Mouse (Mus musculus) midbrain, embryonic 14.5 days (tissue): ENCODE measurements around the gene Hoxb9. TPM values are rescaled to one million over a fixed set of nuclear protein-coding genes. Genes with fewer than 3 reads are reported as not detected.

Experiments used
- ATAC-seq: fragments of 200-750 bp; cut with Nextera tagmentation; 2 replicates; pipeline ENCODE4 v1.8.0; 2017; ENCODE audit warnings: moderate number of reproducible peaks, moderate library complexity; ENCODE audit not compliant: low FRiP score, low TSS enrichment
- DNase-seq: peaks from one replicate; pipeline ENCODE4 v3.0.0-alpha.2; 2015
- H3K27ac ChIP-seq: fragments of 300-500 bp; sonication (generic); replicated peaks from 2 replicates; pipeline ENCODE4 v1.5.1; 2014; ENCODE audit warnings: mild to moderate bottlenecking, low read depth, low read length, moderate library complexity
- H3K27me3 ChIP-seq: fragments of 300-500 bp; sonication (generic); 2 replicates; pipeline ENCODE4 v1.6.1; 2014; ENCODE audit warnings: low read length, control low read depth, mixed read lengths; ENCODE audit not compliant: control insufficient read depth, insufficient read depth
- H3K36me3 ChIP-seq: fragments of 300-500 bp; sonication (generic); 2 replicates; pipeline ENCODE4 v1.6.1; 2014; ENCODE audit warnings: low read length, control low read depth; ENCODE audit not compliant: control insufficient read depth, insufficient read depth
- H3K4me1 ChIP-seq: fragments of 300-500 bp; sonication (generic); 2 replicates; pipeline ENCODE4 v1.6.1; 2014; ENCODE audit warnings: mild to moderate bottlenecking, antibody characterized with exemption, low read length, control low read depth; ENCODE audit not compliant: control insufficient read depth, insufficient read depth
- H3K4me2 ChIP-seq: fragments of 300-500 bp; sonication (generic); 2 replicates; pipeline ENCODE4 v1.6.1; 2014; ENCODE audit warnings: mild to moderate bottlenecking, low read length, moderate library complexity
- H3K4me3 ChIP-seq: fragments of 300-500 bp; sonication (generic); replicated peaks from 2 replicates; pipeline ENCODE4 v1.5.1; 2014; ENCODE audit warnings: low read depth, low read length
- H3K9ac ChIP-seq: fragments of 300-500 bp; sonication (generic); replicated peaks from 2 replicates; pipeline ENCODE4 v1.6.1; 2014; ENCODE audit warnings: mild to moderate bottlenecking, low read length, moderate library complexity
- H3K9me3 ChIP-seq: fragments of 300-500 bp; sonication (generic); 2 replicates; pipeline ENCODE4 v1.6.1; 2016; ENCODE audit warnings: low read length, control low read depth, mixed read lengths; ENCODE audit not compliant: control insufficient read depth
- WGBS: fragments of 180-500 bp; shearing (Covaris S2); extraction: QIAGEN DNeasy Blood & Tissue Kit; methylation state at CpG from one replicate; pipeline ENCODE4 v1.1.7; 2014; 5-methylcytosine and 5-hydroxymethylcytosine counted together
- polyA plus RNA-seq: library from polyadenylated mRNA; unstranded; fragments of >200 nt; fragmentation: Nextera tagmentation; extraction: Ambion mirVana; gene quantifications from 2 replicates; pipeline ENCODE4 v1.2.1, GENCODE M21; 2014

The Hoxb9 gene
- polyA plus RNA-seq, 1 experiment from 2014 or later: not detected

DNA sequence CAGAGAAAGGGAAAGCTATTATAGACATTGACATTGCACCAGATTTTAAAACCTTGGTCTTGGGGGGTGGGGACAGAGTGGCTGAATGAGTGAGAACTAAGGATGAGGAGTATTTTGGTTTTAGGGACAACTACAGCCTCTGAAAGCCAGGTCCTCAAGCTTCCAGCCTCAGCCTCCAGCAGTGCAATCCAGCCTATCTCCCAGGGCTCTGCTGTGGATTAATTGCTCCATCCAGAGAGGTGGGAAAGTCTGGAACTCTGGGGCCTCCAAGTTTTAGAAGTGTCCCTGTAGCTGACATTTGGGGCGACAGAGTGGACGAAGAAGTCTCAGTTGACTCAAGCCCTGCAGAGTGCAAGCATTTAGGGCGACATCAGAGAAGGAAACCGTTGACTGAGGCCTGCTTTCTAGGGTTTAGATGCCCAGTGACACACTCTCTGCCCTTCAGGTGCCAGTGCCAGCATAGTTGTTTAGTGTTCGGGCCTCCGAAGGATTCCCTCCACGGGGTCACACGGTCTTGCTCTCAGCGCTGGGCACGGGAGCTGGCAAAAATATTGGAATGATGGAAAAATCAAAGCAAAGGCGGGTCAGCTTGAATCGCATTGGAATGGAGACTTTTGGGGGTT is 42.7 kb downstream of the Hoxb9 start:
- H3K4me3 ChIP-seq: no peak overlapping the region

DNA sequence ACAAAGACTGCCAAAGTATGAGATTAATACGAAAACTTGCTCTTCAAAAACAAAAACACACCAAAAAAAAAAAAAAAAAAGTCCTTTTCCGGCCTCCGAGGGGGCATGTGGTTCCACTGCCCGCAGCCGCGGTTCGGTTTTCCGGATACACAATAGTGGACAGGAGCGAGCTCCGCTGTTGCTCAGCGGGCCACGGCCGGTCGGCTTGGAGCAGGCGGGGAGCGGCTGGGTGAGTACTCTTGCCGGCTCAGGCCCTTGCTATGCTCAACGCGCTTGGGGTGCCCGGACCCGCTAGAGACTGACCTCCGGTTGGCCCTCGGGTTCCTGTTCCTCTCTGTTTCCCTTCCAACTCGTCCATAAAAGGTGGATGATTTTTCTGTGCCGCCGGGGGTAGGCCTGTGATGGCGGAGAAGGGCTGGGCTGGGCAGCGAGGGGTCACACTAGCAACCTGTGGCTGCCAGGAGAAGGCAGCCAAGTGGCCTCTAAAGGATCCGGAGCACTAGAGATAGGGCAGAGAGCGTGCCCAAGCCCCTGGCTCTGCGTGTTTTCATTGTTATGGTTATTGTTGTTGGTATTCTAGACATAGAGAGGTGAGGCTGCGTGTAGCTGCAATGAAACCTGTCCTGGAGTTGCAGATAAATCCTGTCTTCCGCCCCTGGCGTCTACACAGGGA is 43.5 kb downstream of the Hoxb9 start:
- H3K27me3 ChIP-seq: peaks cover 100% of the 10 kb centered on the region
- no peaks in the 10 kb centered on the region for H3K36me3 ChIP-seq
- H3K9me3 ChIP-seq: no peaks in the 10 kb centered on the region
- no peak overlapping the region for H3K27ac ChIP-seq
- DNase-seq (no peak), ATAC-seq (no peak)
- no peaks in the 10 kb centered on the region for H3K4me1 ChIP-seq
- under 1% methylated on average over 34 of the region's 34 CpGs for WGBS
- H3K4me3 ChIP-seq: no peak overlapping the region
- H3K9ac ChIP-seq: no peak overlapping the region
- no peak overlapping the region for H3K4me2 ChIP-seq

More for the DNA sequence above, 42.7 kb downstream of the Hoxb9 start:
- WGBS: 4% methylated on average over 12 of the region's 12 CpGs
- H3K27me3 ChIP-seq: peaks cover 100% of the 10 kb centered on the region
- no peaks in the 10 kb centered on the region for H3K36me3 ChIP-seq
- DNase-seq: no peak
- no peak for ATAC-seq
- H3K27ac ChIP-seq: no peak overlapping the region
- no peaks in the 10 kb centered on the region for H3K4me1 ChIP-seq
- H3K9me3 ChIP-seq: no peaks in the 10 kb centered on the region
- H3K9ac ChIP-seq: no peak overlapping the region
- no peak overlapping the region for H3K4me2 ChIP-seq

DNA sequence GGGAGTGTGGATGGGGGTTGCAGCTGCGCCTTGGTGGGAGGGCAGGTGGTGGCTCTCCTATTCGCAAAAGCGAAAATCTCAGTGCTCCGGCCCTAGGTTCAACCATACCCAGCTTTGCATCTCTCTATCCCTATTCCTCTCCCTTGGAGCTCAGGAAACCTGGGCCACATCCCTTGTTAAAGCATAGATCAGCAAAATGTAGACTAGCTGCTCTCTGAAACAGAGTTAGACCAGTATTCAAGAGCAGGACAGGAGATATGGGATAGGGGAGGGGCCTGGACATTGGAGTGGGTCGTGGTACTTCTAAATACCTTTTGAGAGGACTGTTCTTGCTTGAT is 44.1 kb downstream of the Hoxb9 start:
- no peaks in the 10 kb centered on the region for H3K4me1 ChIP-seq
- no peak overlapping the region for H3K27ac ChIP-seq
- ATAC-seq: no peak
- DNase-seq: no peak
- no peaks in the 10 kb centered on the region for H3K36me3 ChIP-seq
- H3K27me3 ChIP-seq: peaks cover 100% of the 10 kb centered on the region
- H3K4me3 ChIP-seq: no peak overlapping the region
- no peak overlapping the region for H3K4me2 ChIP-seq
- no peak overlapping the region for H3K9ac ChIP-seq
- WGBS: 8% methylated on average over 5 of the region's 5 CpGs
- H3K9me3 ChIP-seq: no peaks in the 10 kb centered on the region

DNA sequence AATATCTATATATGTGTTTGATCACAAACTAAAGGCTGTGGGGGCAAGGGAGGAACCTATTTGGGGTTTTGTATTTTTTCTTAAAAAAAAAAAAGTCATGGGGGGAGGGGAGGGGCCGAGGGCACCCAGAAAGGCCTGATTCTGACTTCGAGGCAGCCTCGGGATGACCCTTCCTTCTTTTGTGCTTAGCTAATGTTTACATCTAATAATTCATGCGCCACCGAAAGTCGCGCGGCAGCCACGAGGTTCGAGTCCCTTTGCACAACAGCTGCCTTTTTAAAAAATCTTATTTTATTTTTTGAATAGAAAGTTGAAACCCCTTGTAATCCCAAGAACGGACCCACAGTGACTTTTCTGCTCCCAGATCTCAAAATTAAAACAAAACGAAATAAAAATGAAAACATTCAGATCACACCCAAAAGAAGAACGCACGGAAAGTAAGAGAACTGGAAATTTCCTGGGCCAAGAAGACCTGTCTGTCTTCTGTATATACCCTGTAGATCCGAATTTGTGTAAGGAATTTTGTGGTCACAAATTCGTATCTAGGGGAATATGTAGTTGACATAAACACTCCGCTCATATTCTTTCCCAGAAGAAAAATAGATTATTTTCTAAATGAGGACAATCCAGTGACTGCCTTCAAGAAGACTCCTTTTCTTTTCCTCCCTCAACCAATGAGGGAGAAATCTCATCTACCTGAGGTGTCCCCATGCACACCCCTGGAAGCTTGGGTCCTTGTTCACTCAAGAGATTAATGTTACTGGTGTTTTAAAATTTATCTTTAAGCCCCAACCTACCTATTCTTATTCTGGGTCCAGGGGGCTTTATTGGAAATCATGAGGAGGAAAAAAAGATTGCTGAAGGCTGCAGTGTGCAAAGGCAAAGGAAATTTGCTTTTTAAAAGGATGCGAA is 45.7 kb downstream of the Hoxb9 start:
- Histone ChIP-seq H3K27ac (no peak overlapping the region), H3K27me3 (peaks cover 100% of the 10 kb centered on the region), H3K9me3 (no peaks in the 10 kb centered on the region), H3K9ac (no peak overlapping the region), H3K4me3 (no peak overlapping the region), H3K36me3 (no peaks in the 10 kb centered on the region), H3K4me1 (no peaks in the 10 kb centered on the region), H3K4me2 (no peak overlapping the region)
- peak; percentile 57 for DNase-seq
- 7% methylated on average over 18 of the region's 18 CpGs for WGBS
- ATAC-seq: no peak

DNA sequence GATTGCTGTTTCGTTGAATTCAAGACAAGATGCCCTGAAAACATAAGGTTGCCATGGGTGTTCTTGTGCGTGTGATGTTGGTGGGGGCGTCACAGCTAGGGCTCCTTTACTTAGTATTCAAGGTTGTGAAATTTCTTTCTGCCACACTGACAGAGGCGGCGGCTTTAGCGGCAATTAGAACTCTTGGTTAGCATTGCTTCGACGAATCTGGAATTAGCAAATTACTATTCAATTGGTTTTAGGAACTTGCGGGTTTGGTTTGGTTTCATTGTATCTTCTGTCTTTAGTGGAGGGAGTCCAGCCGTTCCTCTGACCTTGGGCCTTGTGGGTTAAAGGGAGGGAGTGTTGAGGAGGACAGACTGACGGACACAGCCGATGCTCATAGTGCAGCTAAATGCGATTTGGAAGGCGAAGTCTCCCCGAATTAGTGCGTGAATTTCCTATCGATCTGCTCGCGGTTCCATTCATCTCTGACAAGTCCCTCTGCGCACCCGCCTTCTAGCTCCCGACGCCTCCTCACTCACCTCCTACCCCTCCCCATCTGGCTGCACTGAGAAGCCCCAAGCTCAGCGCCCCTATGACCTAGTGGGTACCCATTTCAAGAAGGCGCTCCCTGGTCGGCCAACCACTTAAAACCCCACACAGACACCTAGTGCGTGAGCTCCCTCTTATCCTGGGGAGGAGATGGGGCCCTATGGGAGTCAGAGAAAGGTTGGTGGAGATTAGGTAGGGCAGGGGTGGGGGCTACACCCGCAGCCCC is 46.5 kb downstream of the Hoxb9 start, which contains the start of gene Hoxb4:
TSS of gene Hoxb4 (plus strand) at position 660 of the 760 bp plus-strand sequence.
- no peak within 1 kb of the TSS for H3K4me3 ChIP-seq
- ATAC-seq (no peak), DNase-seq (no peak)
- no peak within 1 kb of the TSS for H3K9ac ChIP-seq
- no peaks in the 10 kb centered on the region for H3K9me3 ChIP-seq
- under 1% methylated on average over 28 of the region's 28 CpGs for WGBS
- no peaks in the 10 kb centered on the region for H3K36me3 ChIP-seq
- H3K27ac ChIP-seq: no peak within 1 kb of the TSS
- peak within 1 kb of the TSS; percentile 32 for H3K4me2 ChIP-seq
- H3K27me3 ChIP-seq: peaks cover 100% of the 10 kb centered on the region
- H3K4me1 ChIP-seq: no peaks in the 10 kb centered on the region

DNA sequence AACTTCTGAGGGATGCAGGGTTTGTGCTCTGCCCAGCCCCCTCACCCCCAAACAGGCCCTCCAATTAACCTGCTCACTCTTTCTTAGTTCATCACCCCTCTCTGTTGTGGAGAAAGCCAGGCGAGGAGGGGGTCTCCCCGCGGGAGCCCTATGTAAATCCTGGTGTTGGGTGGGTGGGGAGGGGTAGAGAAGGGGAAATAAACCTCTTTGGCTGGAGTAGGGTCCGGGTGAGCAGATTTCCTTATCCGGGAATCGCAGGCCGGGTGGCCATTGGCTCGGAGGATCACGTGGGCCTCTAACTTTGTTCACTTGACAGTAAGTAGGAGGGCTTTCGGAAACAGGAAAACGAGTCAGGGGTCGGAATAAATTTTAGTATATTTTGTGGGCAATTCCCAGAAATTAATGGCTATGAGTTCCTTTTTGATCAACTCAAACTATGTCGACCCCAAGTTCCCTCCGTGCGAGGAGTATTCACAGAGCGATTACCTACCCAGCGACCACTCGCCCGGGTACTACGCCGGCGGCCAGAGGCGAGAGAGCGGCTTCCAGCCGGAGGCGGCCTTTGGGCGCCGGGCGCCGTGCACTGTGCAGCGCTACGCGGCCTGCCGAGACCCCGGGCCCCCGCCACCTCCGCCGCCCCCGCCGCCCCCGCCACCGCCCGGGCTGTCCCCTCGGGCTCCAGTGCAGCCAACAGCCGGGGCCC is 47.3 kb downstream of the Hoxb9 start:
- no peak; the same call in 1 of the 2 replicates for ATAC-seq
- no peaks in the 10 kb centered on the region for H3K9me3 ChIP-seq
- H3K27ac ChIP-seq: no peak overlapping the region
- WGBS: 1% methylated on average over 39 of the region's 45 CpGs
- no peak overlapping the region for H3K9ac ChIP-seq
- no peak overlapping the region for H3K4me3 ChIP-seq
- no peak for DNase-seq
- H3K36me3 ChIP-seq: no peaks in the 10 kb centered on the region
- peaks cover 100% of the 10 kb centered on the region for H3K27me3 ChIP-seq
- peak overlapping the region; percentile 32 for H3K4me2 ChIP-seq
- no peaks in the 10 kb centered on the region for H3K4me1 ChIP-seq

DNA sequence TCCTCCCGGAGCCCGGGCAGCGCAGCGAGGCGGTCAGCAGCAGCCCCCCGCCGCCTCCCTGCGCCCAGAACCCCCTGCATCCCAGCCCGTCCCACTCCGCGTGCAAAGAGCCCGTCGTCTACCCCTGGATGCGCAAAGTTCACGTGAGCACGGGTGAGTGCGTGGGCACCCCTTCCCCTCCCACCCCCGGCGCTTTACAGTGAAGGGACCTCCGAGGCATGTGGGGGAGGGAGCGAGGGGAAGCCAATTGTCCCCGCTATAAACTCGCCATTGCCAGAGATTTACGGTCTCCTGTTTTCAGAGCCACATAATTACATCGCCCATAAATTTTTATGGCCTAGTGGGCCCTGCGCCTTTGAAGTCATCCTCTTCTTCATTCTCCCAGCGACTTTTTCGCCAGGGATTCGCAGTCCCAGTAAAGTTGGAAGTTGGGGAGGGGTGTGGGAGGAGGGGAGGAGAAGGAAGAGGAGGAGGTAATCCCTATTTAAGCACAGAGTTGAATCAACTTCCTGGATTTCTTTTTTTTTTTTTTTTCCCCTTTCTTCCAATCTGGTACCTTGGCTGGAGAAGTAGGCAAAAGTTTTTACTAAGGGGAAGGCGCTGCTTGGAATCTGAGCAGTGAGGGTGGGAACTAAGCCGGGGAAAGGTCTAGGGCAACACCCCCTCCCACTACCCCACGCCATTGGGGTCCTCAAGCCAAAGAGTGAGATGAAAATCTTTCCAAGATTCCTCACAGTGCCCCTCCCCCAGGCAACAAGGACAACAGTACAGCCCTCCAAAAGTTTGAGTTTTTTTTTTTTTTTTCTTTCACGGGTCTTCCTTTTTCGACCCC is 48.0 kb downstream of the Hoxb9 start:
- Histone ChIP-seq H3K27me3 (peaks cover 100% of the 10 kb centered on the region), H3K9me3 (no peaks in the 10 kb centered on the region), H3K4me2 (peak overlapping the region; percentile 32), H3K27ac (no peak overlapping the region), H3K4me3 (no peak overlapping the region), H3K36me3 (no peaks in the 10 kb centered on the region), H3K4me1 (no peaks in the 10 kb centered on the region), H3K9ac (no peak overlapping the region)
- WGBS: under 1% methylated on average over 34 of the region's 34 CpGs
- ATAC-seq (no peak), DNase-seq (no peak)
